Mouse (Mus musculus): ENCODE data around the gene Slc35f2. TPM values are rescaled to one million over a fixed set of nuclear protein-coding genes. Genes with fewer than 3 reads are reported as not detected.

Slc35f2 gene
- polyA plus RNA-seq, 1 experiment from 2014 or later = 10.7 TPM

GRCm38 (mm10) chr9:53835976-53836375 is 64.6 kb downstream of the Slc35f2 start:
- no peak overlapping the region for H3K4me2 ChIP-seq
- H3K4me3 ChIP-seq = no peak overlapping the region
- no peak for ATAC-seq (replicated peaks)
- no peaks in the 10 kb centered on the region for H3K4me1 ChIP-seq
- H3K9ac ChIP-seq = no peak overlapping the region
- no peaks in the 10 kb centered on the region for H3K27me3 ChIP-seq (replicated peaks)
- H3K9me3 ChIP-seq = no peaks in the 10 kb centered on the region
- H3K36me3 ChIP-seq (replicated peaks) = no peaks in the 10 kb centered on the region
- 68% methylated on average over 4 of the region's 4 CpGs for WGBS
- no peak overlapping the region for H3K27ac ChIP-seq

GRCm38 (mm10) chr9:53838816-53839215 is 67.5 kb downstream of the Slc35f2 start:
- no peak overlapping the region for H3K4me3 ChIP-seq
- no peak overlapping the region for H3K4me2 ChIP-seq
- no peaks in the 10 kb centered on the region for H3K9me3 ChIP-seq
- H3K9ac ChIP-seq = no peak overlapping the region
- 74% methylated on average over 8 of the region's 8 CpGs for WGBS
- H3K27ac ChIP-seq = no peak overlapping the region
- H3K27me3 ChIP-seq (replicated peaks) = no peaks in the 10 kb centered on the region
- H3K4me1 ChIP-seq = no peaks in the 10 kb centered on the region
- H3K36me3 ChIP-seq (replicated peaks) = no peaks in the 10 kb centered on the region
- no peak for ATAC-seq (replicated peaks)

GRCm38 (mm10) chr9:53848548-53848947 is 77.2 kb downstream of the Slc35f2 start:
- Histone ChIP-seq H3K36me3 (replicated peaks) (no peaks in the 10 kb centered on the region), H3K27ac (no peak overlapping the region), H3K4me2 (no peak overlapping the region), H3K4me3 (no peak overlapping the region), H3K4me1 (no peaks in the 10 kb centered on the region), H3K27me3 (replicated peaks) (no peaks in the 10 kb centered on the region), H3K9me3 (no peaks in the 10 kb centered on the region), H3K9ac (no peak overlapping the region)
- 72% methylated on average over 8 of the region's 8 CpGs for WGBS
- no peak for ATAC-seq (replicated peaks)

- ATAC-seq (replicated peaks) = no peak
- WGBS = 92% methylated on average over 4 of the region's 4 CpGs
Measured at GRCm38 (mm10) chr9:53849864-53850263, 78.5 kb downstream of the Slc35f2 start, which contains the start of gene Sln. Sln (plus strand) TSS chr9:53850164.

GRCm38 (mm10) chr9:53852158-53852557 is 80.8 kb downstream of the Slc35f2 start:
- Histone ChIP-seq H3K9ac (no peak overlapping the region), H3K36me3 (replicated peaks) (no peaks in the 10 kb centered on the region), H3K4me3 (no peak overlapping the region), H3K27me3 (replicated peaks) (no peaks in the 10 kb centered on the region), H3K27ac (no peak overlapping the region), H3K9me3 (no peaks in the 10 kb centered on the region), H3K4me2 (no peak overlapping the region), H3K4me1 (no peaks in the 10 kb centered on the region)
- no peak for ATAC-seq (replicated peaks)
- WGBS = 88% methylated on average over 4 of the region's 4 CpGs

More at GRCm38 (mm10) chr9:53849864-53850263, 78.5 kb downstream of the Slc35f2 start, which contains the start of gene Sln:
- H3K36me3 ChIP-seq (replicated peaks) = no peaks in the 10 kb centered on the region
- no peak within 1 kb of the TSS for H3K4me2 ChIP-seq
- no peak within 1 kb of the TSS for H3K4me3 ChIP-seq
- no peak within 1 kb of the TSS for H3K27ac ChIP-seq
- no peaks in the 10 kb centered on the region for H3K9me3 ChIP-seq
- H3K9ac ChIP-seq = no peak within 1 kb of the TSS
- no peaks in the 10 kb centered on the region for H3K27me3 ChIP-seq (replicated peaks)
- H3K4me1 ChIP-seq = no peaks in the 10 kb centered on the region

GRCm38 (mm10) chr9:53853672-53854071 is 82.3 kb downstream of the Slc35f2 start:
- Histone ChIP-seq H3K4me2 (no peak overlapping the region), H3K36me3 (replicated peaks) (no peaks in the 10 kb centered on the region), H3K9me3 (no peaks in the 10 kb centered on the region), H3K9ac (no peak overlapping the region), H3K27ac (no peak overlapping the region), H3K4me3 (no peak overlapping the region), H3K27me3 (replicated peaks) (no peaks in the 10 kb centered on the region), H3K4me1 (no peaks in the 10 kb centered on the region)
- no peak for ATAC-seq (replicated peaks)
- 87% methylated on average over 1 of the region's 1 CpGs for WGBS

- H3K9ac ChIP-seq = no peak overlapping the region
- no peaks in the 10 kb centered on the region for H3K36me3 ChIP-seq (replicated peaks)
- H3K27ac ChIP-seq = no peak overlapping the region
- H3K9me3 ChIP-seq = no peaks in the 10 kb centered on the region
- H3K4me2 ChIP-seq = no peak overlapping the region
- 100% methylated on average over 1 of the region's 1 CpGs for WGBS
- no peaks in the 10 kb centered on the region for H3K27me3 ChIP-seq (replicated peaks)
- ATAC-seq (replicated peaks) = no peak
- H3K4me1 ChIP-seq = no peaks in the 10 kb centered on the region
- H3K4me3 ChIP-seq = no peak overlapping the region
Measured at GRCm38 (mm10) chr9:53854525-53854924, 83.2 kb downstream of the Slc35f2 start.

GRCm38 (mm10) chr9:53857864-53858263 is 86.5 kb downstream of the Slc35f2 start:
- 85% methylated on average over 5 of the region's 5 CpGs for WGBS
- ATAC-seq (replicated peaks) = no peak
- Histone ChIP-seq H3K9ac (no peak overlapping the region), H3K27ac (no peak overlapping the region), H3K4me3 (no peak overlapping the region), H3K36me3 (replicated peaks) (no peaks in the 10 kb centered on the region), H3K27me3 (replicated peaks) (no peaks in the 10 kb centered on the region), H3K4me2 (no peak overlapping the region), H3K4me1 (no peaks in the 10 kb centered on the region), H3K9me3 (no peaks in the 10 kb centered on the region)

Other genes with a start within 250 kb of the Slc35f2 start
- 9.2 and 10.5 TPM in 2 replicates for gene Atm, start 234.8 kb upstream of the Slc35f2 start, polyA plus RNA-seq (2015; fragmentation: Nextera tagmentation; extraction: Ambion mirVana)
- 9.9 and 11.0 TPM in 2 replicates for gene Npat, start 234.5 kb upstream of the Slc35f2 start, polyA plus RNA-seq (2015; fragmentation: Nextera tagmentation; extraction: Ambion mirVana)
- gene Acat1, start 161.2 kb upstream of the Slc35f2 start, polyA plus RNA-seq (2015; fragmentation: Nextera tagmentation; extraction: Ambion mirVana) = 137 and 138 TPM in 2 replicates
- 42.0 and 47.1 TPM in 2 replicates for gene Cul5, start 101.5 kb upstream of the Slc35f2 start, polyA plus RNA-seq (2015; fragmentation: Nextera tagmentation; extraction: Ambion mirVana)
- 2.2 and 2.5 TPM in 2 replicates for gene Rab39, start 65.3 kb upstream of the Slc35f2 start, polyA plus RNA-seq (2015; fragmentation: Nextera tagmentation; extraction: Ambion mirVana)
- 0.26 TPM in 1 of 2 replicates, not detected in the other for gene Sln, start 78.6 kb downstream of the Slc35f2 start, polyA plus RNA-seq (2015; fragmentation: Nextera tagmentation; extraction: Ambion mirVana)
- gene Elmod1, start 203.8 kb downstream of the Slc35f2 start, polyA plus RNA-seq (2015; fragmentation: Nextera tagmentation; extraction: Ambion mirVana) = 17.9 and 22.6 TPM in 2 replicates